Mouse (Mus musculus) yolk sac, embryonic 10.5 days (tissue): Measurements from ENCODE around the gene Cx3cr1.
A peak's percentile ranks its signal among the peaks of the same experiment; 100 is the strongest.

ENCODE experiments used
- DNase-seq: peaks from one replicate; pipeline ENCODE4 v3.0.0-alpha.2; 2017; ENCODE audit warnings: low spot score

Gene Cx3cr1

GRCm38 (mm10) chr9:119939646-119940045 lies 130.0 kb downstream of the Cx3cr1 start:
- no peak for DNase-seq

GRCm38 (mm10) chr9:119938496-119938895 lies 131.2 kb downstream of the Cx3cr1 start:
- DNase-seq, result no peak

GRCm38 (mm10) chr9:119937005-119937773 lies 132.5 kb downstream of the Cx3cr1 start, which contains the start of the genes Gorasp1 and Ttc21a:
TSS of gene Gorasp1 (minus strand) at chr9:119937565.
TSS of gene Ttc21a (plus strand) at chr9:119937606.
- peak; percentile 92 for DNase-seq

GRCm38 (mm10) chr9:119933675-119934074 lies 136.0 kb downstream of the Cx3cr1 start:
- peak; percentile 26 for DNase-seq

GRCm38 (mm10) chr9:119932358-119932757 lies 137.3 kb downstream of the Cx3cr1 start:
- no peak for DNase-seq

- no peak for DNase-seq
Measured at GRCm38 (mm10) chr9:119926497-119926896, 143.2 kb downstream of the Cx3cr1 start.

GRCm38 (mm10) chr9:119925729-119926128 lies 143.9 kb downstream of the Cx3cr1 start:
- no peak for DNase-seq

GRCm38 (mm10) chr9:119925120-119925657 lies 144.5 kb downstream of the Cx3cr1 start:
- DNase-seq, result no peak

GRCm38 (mm10) chr9:119923462-119923861 lies 146.2 kb downstream of the Cx3cr1 start:
- no peak for DNase-seq

GRCm38 (mm10) chr9:119919858-119920257 lies 149.8 kb downstream of the Cx3cr1 start:
- no peak for DNase-seq

- DNase-seq, result no peak
Measured at GRCm38 (mm10) chr9:119913087-119913838, 156.4 kb downstream of the Cx3cr1 start.

GRCm38 (mm10) chr9:119909931-119910330 lies 159.7 kb downstream of the Cx3cr1 start:
- no peak for DNase-seq

GRCm38 (mm10) chr9:119908708-119909107 lies 161.0 kb downstream of the Cx3cr1 start:
- no peak for DNase-seq

GRCm38 (mm10) chr9:119902410-119903151 lies 167.1 kb downstream of the Cx3cr1 start:
- no peak for DNase-seq

GRCm38 (mm10) chr9:119899446-119899845 lies 170.2 kb downstream of the Cx3cr1 start:
- no peak for DNase-seq

- no peak for DNase-seq
Measured at GRCm38 (mm10) chr9:119895040-119895721, 174.5 kb downstream of the Cx3cr1 start.

- peak; percentile 97 for DNase-seq
Measured at GRCm38 (mm10) chr9:119894339-119895009, 175.2 kb downstream of the Cx3cr1 start, which contains the start of gene Wdr48. TSS of gene Wdr48 (plus strand) at chr9:119894878.

GRCm38 (mm10) chr9:119893881-119894280 lies 175.8 kb downstream of the Cx3cr1 start:
- DNase-seq, result no peak

- DNase-seq, result no peak
Measured at GRCm38 (mm10) chr9:119890692-119891091, 179.0 kb downstream of the Cx3cr1 start.

- DNase-seq, result no peak
Measured at GRCm38 (mm10) chr9:119889446-119889845, 180.2 kb downstream of the Cx3cr1 start.

GRCm38 (mm10) chr9:119888843-119889246 lies 180.8 kb downstream of the Cx3cr1 start:
- DNase-seq, result no peak
